Mouse (Mus musculus) myocyte (in vitro differentiated cells): ENCODE data around the gene Espn. TPM values are rescaled to one million over a fixed set of nuclear protein-coding genes. Genes with fewer than 3 reads are reported as not detected.

ENCODE experiments used
- H3K27me3 ChIP-seq: one replicate; pipeline ENCODE4 v1.6.1; 2011; ENCODE audit not compliant: control insufficient read depth, insufficient read depth, insufficient read length
- H3K36me3 ChIP-seq: one replicate; pipeline ENCODE4 v1.6.1; 2011; ENCODE audit not compliant: control insufficient read depth, insufficient read depth
- H3K4me2 ChIP-seq: one replicate; pipeline ENCODE4 v1.6.1; 2011; ENCODE audit warnings: low read depth, control low read depth
- H3K4me3 ChIP-seq: one replicate; pipeline ENCODE4 v1.5.1; 2011; ENCODE audit warnings: mild to moderate bottlenecking, control low read depth, moderate library complexity
- H3K79me2 ChIP-seq: one replicate; pipeline ENCODE4 v1.6.1; 2011; ENCODE audit not compliant: control insufficient read depth, insufficient read depth
- H3ac ChIP-seq: one replicate; pipeline ENCODE4 v1.6.1; 2011; ENCODE audit not compliant: control insufficient read depth, insufficient read length
- CEBPB ChIP-seq: IDR thresholded peaks from 2 replicates; pipeline ENCODE4 v1.6.1; 2011; ENCODE audit warnings: mild to moderate bottlenecking, moderate library complexity; ENCODE audit not compliant: poor library complexity, insufficient read depth, severe bottlenecking
- E2F4 ChIP-seq: IDR thresholded peaks from one replicate; pipeline ENCODE4 v1.6.1; 2011; ENCODE audit warnings: mild to moderate bottlenecking, control low read depth, moderate library complexity; ENCODE audit not compliant: insufficient read depth
- MAX ChIP-seq: IDR thresholded peaks from one replicate; pipeline ENCODE4 v1.6.1; 2011; ENCODE audit warnings: low read depth, mild to moderate bottlenecking, control low read depth
- MYOD1 ChIP-seq, 3 experiments: IDR thresholded peaks; one replicate each; pipeline ENCODE4 v1.6.1; 2011; ENCODE audit warnings: control low read depth in 2 of 3, low read depth in 2 of 3, mild to moderate bottlenecking in 2 of 3, moderate library complexity in 1 of 3; ENCODE audit not compliant: insufficient read length in 2 of 3, control insufficient read depth in 1 of 3
- MYOG ChIP-seq, 3 experiments: IDR thresholded peaks; one replicate each; pipeline ENCODE4 v1.6.1; 2011; ENCODE audit warnings: control low read depth in 2 of 3, low read depth in 2 of 3, mild to moderate bottlenecking in 2 of 3; ENCODE audit not compliant: insufficient read length in 2 of 3, control insufficient read depth in 1 of 3, insufficient read depth in 1 of 3
- POLR2A ChIP-seq: IDR thresholded peaks from one replicate; pipeline ENCODE4 v1.6.1; 2011; ENCODE audit warnings: low read depth, mild to moderate bottlenecking, control low read depth, moderate library complexity; ENCODE audit not compliant: insufficient read length
- POLR2AphosphoS2 ChIP-seq: IDR thresholded peaks from one replicate; pipeline ENCODE4 v1.6.1; 2011; ENCODE audit warnings: low read depth, control low read depth; ENCODE audit not compliant: insufficient read length
- REST ChIP-seq: IDR thresholded peaks from one replicate; pipeline ENCODE4 v1.6.1; 2011; ENCODE audit warnings: mild to moderate bottlenecking, control low read depth, moderate library complexity; ENCODE audit not compliant: insufficient read depth, insufficient read length
- SRF ChIP-seq: IDR thresholded peaks from one replicate; pipeline ENCODE4 v1.6.1; 2011; ENCODE audit warnings: low read depth; ENCODE audit not compliant: control insufficient read depth, insufficient read length
- TCF12 ChIP-seq: IDR thresholded peaks from one replicate; pipeline ENCODE4 v1.6.1; 2011; ENCODE audit warnings: mild to moderate bottlenecking, control low read depth; ENCODE audit not compliant: poor library complexity, insufficient read depth, severe bottlenecking
- TCF3 ChIP-seq: IDR thresholded peaks from one replicate; pipeline ENCODE4 v1.6.1; 2011; ENCODE audit warnings: low read depth, control low read depth; ENCODE audit not compliant: insufficient read length
- USF1 ChIP-seq: IDR thresholded peaks from one replicate; pipeline ENCODE4 v1.6.1; 2011; ENCODE audit warnings: low read depth, mild to moderate bottlenecking, control low read depth, moderate library complexity
- polyA plus RNA-seq: library from polyadenylated mRNA; unstranded; fragments of >200 nt; fragmentation: generic; extraction: Trizol; gene quantifications from one replicate; pipeline ENCODE4 v1.2.1, GENCODE M21; 2012; ENCODE audit warnings: missing spikeins

Gene Espn
- polyA plus RNA-seq, 1 experiment = 0.65 TPM

GRCm38 (mm10) chr4:152168052-152168451, 15.9 kb upstream of the Espn start:
- Histone ChIP-seq H3K27me3 (peaks cover 4% of the 10 kb centered on the region), H3ac (no peak overlapping the region), H3K4me3 (no peak overlapping the region), H3K79me2 (no peaks in the 10 kb centered on the region), H3K4me2 (no peak overlapping the region), H3K36me3 (no peaks in the 10 kb centered on the region)
- TF ChIP-seq TCF3 (no peak), CEBPB (no peak), E2F4 (no peak), MAX (no peak), POLR2A (no peak), MYOD1 (IDR thresholded peaks at IDR 0.05; ENCODE audit: control insufficient read depth in 1 of 3, insufficient read length in 2 of 3, low read depth in 2 of 3) (no peak), USF1 (no peak), TCF12 (no peak)

GRCm38 (mm10) chr4:152165036-152165931, 13.1 kb upstream of the Espn start:
- TF ChIP-seq SRF (no peak), E2F4 (no peak), CEBPB (no peak)

GRCm38 (mm10) chr4:152162748-152163147, 10.6 kb upstream of the Espn start:
- H3K4me3 ChIP-seq = no peak overlapping the region
- no peaks in the 10 kb centered on the region for H3K79me2 ChIP-seq
- H3K4me2 ChIP-seq = no peak overlapping the region
- no peaks in the 10 kb centered on the region for H3K36me3 ChIP-seq
- H3K27me3 ChIP-seq = peaks cover 39% of the 10 kb centered on the region
- no peak for TF ChIP-seq MAX
- TF ChIP-seq USF1 = no peak
- TF ChIP-seq TCF3 = no peak
- no peak for TF ChIP-seq MYOG (IDR thresholded peaks at IDR 0.05; ENCODE audit: control insufficient read depth in 1 of 3, insufficient read depth in 1 of 3, insufficient read length in 2 of 3, low read depth in 2 of 3)
- TF ChIP-seq CEBPB = no peak
- no peak for TF ChIP-seq TCF12
- TF ChIP-seq REST = no peak
- TF ChIP-seq SRF = no peak
- TF ChIP-seq POLR2AphosphoS2 = no peak
- no peak for TF ChIP-seq E2F4
- TF ChIP-seq POLR2A = no peak
- no peak for TF ChIP-seq MYOD1 (IDR thresholded peaks at IDR 0.05; ENCODE audit: control insufficient read depth in 1 of 3, insufficient read length in 2 of 3, low read depth in 2 of 3)
- H3ac ChIP-seq = no peak overlapping the region

More at GRCm38 (mm10) chr4:152165036-152165931, 13.1 kb upstream of the Espn start:
- H3K36me3 ChIP-seq = no peaks in the 10 kb centered on the region
- no peak overlapping the region for H3K4me3 ChIP-seq
- H3ac ChIP-seq = no peak overlapping the region
- H3K27me3 ChIP-seq = peaks cover 14% of the 10 kb centered on the region
- no peak overlapping the region for H3K4me2 ChIP-seq
- no peaks in the 10 kb centered on the region for H3K79me2 ChIP-seq

- H3K4me3 ChIP-seq = no peak overlapping the region
- peaks cover 44% of the 10 kb centered on the region for H3K27me3 ChIP-seq
- H3K4me2 ChIP-seq = no peak overlapping the region
- H3K36me3 ChIP-seq = no peaks in the 10 kb centered on the region
- no peaks in the 10 kb centered on the region for H3K79me2 ChIP-seq
- TF ChIP-seq MYOD1 (IDR thresholded peaks at IDR 0.05; ENCODE audit: control insufficient read depth in 1 of 3, insufficient read length in 2 of 3, low read depth in 2 of 3) (no peak), POLR2A (no peak), E2F4 (no peak), USF1 (no peak), SRF (no peak), MYOG (IDR thresholded peaks at IDR 0.05; ENCODE audit: control insufficient read depth in 1 of 3, insufficient read depth in 1 of 3, insufficient read length in 2 of 3, low read depth in 2 of 3) (no peak), POLR2AphosphoS2 (no peak), TCF3 (no peak), TCF12 (no peak), MAX (no peak), CEBPB (no peak), REST (no peak)
- H3ac ChIP-seq = no peak overlapping the region
Measured at GRCm38 (mm10) chr4:152161601-152162000, 9.4 kb upstream of the Espn start.

- Histone ChIP-seq H3K4me3 (no peak overlapping the region), H3K4me2 (no peak overlapping the region), H3K36me3 (no peaks in the 10 kb centered on the region), H3K79me2 (no peaks in the 10 kb centered on the region), H3K27me3 (peaks cover 44% of the 10 kb centered on the region), H3ac (no peak overlapping the region)
- TF ChIP-seq TCF12 (no peak), E2F4 (no peak), SRF (no peak), TCF3 (no peak), CEBPB (no peak), MYOD1 (IDR thresholded peaks at IDR 0.05; ENCODE audit: control insufficient read depth in 1 of 3, insufficient read length in 2 of 3, low read depth in 2 of 3) (no peak), MYOG (IDR thresholded peaks at IDR 0.05; ENCODE audit: control insufficient read depth in 1 of 3, insufficient read depth in 1 of 3, insufficient read length in 2 of 3, low read depth in 2 of 3) (no peak), POLR2AphosphoS2 (no peak), POLR2A (no peak), MAX (no peak), USF1 (no peak), REST (no peak)
Measured at GRCm38 (mm10) chr4:152160748-152161147, 8.6 kb upstream of the Espn start.
